Mouse (Mus musculus): Measurements from ENCODE around the gene Ush2a. TPM values are rescaled to one million over a fixed set of nuclear protein-coding genes. Genes with fewer than 3 reads are reported as not detected.

The Ush2a gene
- total RNA-seq, 2 experiments from 2014 or later: 0.08 to 0.10 TPM

DNA sequence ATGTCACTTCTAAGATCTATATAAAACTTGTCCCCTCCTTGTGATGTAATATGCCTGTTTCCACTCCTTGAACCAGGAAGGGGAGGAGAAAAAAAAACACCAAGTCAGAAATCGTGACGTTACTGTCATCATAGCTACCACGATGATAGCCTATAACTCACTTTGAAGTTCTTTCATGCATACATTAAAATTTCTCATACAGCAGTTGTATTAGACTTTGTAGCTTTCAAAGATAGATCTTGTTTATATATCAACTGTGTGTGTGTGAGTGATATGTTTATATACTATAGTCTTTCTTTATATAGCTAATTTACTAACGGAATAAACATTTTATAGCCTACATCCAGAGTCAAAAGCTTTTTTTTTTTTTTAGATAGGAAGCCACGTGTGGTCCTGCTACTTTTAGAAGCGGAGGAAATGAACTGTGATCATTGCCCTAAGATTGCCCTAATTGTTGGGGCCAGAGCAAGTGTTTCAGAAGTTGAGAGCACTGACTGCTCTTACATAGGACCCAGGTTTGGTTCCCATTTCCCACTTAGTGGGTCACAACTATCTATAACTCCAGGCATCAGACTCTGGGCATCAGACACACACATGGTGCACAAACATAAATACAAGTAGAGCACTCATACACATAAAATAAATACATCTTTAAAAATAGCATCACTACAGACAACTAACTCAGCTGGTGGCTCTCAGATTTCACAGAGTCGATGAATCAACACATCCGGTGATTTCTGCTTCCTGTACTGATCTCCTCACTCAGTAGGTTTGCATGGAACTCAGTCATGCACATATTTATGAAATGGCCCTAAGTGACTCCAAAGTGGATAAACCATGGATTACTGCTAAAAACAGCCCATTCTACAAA, 413.1 kb downstream of the Ush2a start:
- DNase-seq: no peak

DNA sequence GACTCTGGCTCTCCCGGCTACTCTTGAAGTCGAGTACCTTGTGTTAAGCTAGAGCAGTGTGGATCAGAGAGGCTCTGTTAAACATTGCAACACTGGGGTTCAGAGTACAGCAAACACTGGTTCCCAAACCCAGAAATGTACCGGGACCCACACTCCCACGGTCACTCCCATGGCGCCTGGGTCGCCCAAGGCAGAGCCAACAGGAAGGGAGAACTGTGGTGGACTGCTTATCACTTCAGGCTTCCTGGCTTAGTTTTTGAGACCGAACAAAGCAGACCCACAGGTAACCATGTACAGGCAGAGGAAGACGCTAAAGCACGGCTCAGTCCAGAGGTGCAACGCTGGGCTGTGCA, 413.7 kb downstream of the Ush2a start:
- no peak for DNase-seq

DNA sequence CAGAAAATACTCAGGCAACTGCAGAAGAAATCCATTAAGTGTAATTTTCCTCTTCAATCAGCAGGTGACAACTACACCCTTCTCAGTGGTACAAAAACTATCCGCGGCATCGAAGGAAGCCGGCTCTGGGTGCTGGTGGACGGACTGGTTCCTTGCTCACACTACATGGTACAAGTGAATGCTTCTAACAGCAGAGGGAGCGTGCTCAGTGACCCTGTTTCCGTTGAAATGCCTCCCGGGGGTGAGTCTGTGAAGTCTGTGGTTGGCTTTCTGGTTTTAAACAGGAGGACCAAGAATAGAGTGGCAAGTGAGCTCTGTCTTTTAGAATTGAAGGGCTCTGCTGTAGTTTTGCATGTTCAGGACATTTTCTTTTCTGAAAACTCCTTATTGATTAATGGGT, 416.4 kb downstream of the Ush2a start:
- no peak for DNase-seq

DNA sequence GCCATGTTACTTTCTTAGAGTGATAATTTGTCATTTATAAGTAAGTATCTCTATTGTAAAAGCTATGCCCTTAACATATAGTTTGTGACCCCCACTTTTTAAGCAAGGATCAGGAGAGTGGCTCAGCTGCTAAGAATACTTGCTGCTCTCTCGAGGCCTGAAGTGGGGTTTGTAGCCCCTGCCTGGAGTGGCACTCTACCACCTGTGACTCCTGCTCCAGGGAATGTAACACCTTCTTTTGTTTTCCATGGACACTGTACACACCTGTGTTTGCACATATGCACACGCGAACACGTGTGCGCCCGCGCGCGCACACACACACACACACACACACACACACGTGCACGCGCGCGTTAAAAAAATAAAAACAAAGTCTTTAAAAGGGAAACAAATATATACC, 424.5 kb downstream of the Ush2a start:
- DNase-seq: no peak

DNA sequence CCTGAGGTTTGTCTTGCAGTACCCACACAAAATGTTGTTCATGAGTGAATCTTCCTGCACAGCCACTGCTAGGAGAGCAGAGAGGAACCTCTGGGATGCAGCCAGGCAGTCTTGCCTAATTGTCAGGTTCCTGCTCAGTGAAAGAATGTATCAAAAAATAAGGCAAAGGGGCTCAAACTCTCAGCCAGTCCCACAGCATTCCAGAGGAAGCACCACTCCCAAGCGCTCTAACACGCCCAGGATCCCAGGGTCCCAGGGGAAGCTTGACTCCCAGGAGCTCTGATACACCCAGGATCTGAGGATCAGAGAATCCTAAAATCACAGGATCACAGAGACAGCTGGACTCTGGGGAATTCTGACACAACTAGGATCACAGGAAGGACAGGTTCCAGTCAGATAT, 434.5 kb downstream of the Ush2a start:
- no peak for DNase-seq

DNA sequence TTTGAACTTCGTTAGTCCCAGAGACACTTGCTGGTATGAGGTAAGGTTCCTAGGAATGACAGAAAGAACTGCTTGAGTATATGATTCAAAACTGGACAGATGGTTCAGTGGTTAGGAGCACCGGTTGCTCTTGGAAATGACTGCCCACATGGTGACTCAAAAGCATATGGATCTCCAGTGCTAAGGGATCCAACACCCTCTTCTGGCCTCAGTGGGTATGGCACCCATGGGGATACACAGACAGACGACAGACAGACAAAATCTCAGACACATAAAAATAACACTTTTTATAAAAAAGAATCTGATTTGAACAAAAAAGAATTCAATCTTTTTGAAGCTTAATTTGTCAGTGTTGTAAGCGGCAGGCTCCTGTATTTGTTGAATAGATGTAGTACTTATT, 446.4 kb downstream of the Ush2a start:
- no peak for DNase-seq

DNA sequence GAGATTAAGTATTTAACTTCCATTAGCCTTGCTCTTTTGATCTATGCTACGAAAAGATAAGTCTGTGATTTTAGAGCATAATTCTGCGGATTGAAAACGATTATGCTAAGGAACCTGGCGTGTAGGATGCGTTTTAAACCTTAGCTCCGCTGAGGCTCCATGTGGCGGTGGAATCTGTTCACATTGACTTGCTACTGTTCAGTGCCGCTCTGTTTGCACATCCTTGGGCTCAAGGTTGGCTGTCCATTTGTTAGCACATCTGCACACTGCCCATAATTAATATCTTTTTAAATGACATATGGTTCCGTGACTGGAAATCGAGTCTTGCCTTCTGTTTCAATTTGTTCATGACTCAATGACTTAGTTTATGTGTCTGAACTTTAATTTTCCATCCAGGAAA, 446.9 kb downstream of the Ush2a start:
- peak in 1 of 2 experiments; percentile 9 for DNase-seq

DNA sequence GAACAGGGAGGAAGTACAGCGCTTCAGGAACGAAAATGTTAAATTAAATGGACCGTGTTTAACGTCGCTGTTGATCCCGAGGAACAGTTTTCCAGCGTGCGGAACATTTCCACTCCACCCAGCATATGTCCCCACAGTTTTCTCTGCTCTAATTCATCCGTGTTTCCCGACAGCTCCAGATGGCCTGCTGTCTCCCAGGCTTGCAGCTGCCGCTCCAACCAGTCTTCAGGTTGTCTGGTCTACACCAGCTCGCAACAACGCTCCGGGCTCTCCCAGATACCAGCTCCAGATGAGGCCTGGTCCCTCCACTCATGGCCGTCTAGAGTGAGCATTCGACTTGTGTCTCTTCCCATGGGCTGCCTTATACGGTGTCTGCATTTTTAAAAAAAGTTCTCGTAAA, 452.3 kb downstream of the Ush2a start:
- DNase-seq: peak in 1 of 2 experiments; percentile 4

DNA sequence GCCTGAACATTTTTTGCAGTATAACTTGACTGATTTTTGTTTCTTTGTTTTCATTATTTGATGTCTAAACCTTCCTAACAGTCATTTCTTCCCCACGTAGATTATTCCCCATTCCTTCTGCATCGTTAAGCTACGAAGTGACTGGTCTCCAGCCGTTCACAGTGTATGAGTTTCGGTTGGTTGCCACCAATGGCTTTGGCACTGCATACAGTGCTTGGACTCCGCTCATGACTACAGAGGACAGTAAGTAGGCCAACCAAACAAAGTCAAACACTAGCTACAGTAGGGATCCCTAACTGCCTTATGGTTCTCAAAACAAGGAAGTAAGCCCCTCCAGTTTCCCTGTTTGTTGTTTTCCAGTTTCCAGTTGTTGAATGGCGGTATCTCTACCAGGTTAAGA, 453.1 kb downstream of the Ush2a start:
- DNase-seq: no peak

DNA sequence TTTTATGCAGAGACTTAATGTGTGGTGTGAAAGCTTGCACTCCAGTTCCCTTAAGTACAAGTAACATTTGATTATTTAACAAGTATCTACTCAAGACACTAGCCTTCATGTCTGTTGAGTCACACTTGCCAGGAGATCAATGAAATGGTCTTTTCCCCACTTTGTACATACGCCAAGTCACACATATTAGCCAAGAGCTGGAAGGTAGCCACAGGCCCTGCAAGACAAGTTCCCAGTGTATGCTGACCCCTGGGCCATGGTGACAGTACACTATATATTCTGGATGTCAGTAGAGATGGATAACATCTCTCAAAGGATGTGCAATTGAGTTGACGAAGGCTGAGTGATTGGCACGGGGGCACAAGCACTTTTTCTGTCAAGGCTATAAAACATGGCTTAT, 455.1 kb downstream of the Ush2a start:
- no peak for DNase-seq

DNA sequence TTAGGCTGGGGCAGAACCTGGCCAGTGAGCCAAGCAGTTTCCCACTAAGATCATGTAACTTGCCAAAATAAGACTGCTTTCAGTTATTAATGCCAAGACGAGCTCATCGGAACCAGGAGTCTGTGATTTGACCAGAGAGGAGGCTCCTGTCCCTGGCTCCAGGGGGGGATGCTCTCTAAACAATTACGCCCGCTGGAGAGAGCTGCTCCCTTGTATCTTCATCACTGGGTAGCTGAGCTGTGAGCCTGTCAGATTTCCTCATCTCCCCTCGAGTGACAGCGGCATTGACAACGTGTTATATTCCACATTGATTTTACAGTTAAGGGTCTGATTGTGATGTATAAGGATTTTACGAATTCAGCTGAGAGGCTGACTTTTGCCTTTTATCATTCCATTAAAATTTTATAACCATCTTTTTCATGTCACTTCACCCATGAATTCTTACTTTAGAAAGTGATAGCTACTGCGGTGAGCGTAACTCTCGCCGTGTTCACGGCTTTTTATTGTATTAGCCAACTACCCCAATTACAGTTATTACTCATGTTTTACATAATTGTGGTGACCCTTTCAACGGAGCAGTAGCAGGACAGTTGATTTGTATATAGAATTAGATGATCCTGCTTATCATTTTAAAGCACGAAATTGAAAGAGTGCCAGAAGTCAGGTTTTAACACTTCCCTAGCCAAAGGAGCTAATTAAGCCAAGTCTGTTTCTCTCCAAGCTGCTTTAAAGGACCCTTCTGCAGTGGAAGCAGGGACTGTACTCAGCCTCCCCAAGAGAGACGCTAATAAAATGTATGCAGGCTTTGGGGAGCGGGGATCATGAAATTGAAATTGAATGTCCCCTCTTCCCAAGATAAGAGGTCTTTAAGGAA, 463.5 kb downstream of the Ush2a start:
- no peak for DNase-seq

DNA sequence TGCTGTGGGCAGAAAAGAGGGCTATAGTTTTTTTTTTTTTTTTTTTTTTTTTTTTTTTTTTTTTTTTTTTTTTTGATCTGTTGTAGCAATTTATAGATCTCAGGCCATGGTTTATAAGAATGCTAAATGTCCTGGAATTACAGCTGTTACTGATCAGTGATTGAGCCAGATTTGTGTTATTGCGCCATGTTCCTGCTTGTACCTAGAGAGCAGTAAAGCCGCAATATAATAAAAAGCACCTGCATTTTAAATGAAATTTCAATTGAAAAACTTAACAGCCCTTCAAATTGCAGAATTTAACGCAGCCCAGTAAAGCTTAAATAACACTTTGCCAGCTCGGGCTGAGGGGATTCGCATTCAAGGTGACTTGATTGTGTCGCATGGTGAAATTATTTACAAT, 465.1 kb downstream of the Ush2a start:
- DNase-seq: no peak

DNA sequence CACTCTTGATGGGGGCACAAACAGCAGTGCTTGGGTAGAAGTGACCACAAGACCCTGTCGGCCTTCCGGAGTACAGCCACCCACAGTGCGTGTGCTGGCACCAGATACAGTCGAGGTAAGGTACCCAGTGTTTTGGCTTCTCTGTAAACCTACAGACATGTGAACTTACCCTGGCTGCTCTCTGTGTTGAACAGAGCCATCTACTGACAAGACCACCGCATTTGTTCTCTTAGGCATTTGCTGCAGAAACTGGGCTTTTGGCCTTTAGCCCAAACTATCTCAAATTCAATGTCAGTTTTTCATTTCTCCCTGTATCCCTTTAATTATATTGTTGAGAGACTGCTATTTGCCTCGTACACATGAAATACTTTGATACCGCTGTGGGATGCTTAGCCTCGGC, 466.8 kb downstream of the Ush2a start:
- no peak for DNase-seq

DNA sequence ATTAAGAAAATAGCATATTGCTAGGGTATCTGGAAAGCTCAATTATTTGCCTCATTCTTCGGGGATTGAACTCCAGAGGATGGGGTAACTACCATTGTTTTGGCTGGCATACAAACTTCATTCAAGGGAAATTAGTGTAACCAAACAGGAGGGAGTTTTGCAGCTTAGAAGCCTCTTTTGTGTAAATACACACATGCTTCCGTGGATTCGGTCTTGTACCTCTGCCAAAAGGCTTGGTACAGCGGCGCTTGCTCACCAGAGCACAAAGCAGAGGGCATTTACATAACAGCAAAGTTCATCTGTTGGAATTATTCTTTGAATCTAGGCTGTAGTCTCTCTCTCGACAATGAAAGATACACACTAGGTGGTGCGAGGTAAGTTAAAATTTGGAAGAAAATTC, 467.4 kb downstream of the Ush2a start:
- no peak for DNase-seq

DNA sequence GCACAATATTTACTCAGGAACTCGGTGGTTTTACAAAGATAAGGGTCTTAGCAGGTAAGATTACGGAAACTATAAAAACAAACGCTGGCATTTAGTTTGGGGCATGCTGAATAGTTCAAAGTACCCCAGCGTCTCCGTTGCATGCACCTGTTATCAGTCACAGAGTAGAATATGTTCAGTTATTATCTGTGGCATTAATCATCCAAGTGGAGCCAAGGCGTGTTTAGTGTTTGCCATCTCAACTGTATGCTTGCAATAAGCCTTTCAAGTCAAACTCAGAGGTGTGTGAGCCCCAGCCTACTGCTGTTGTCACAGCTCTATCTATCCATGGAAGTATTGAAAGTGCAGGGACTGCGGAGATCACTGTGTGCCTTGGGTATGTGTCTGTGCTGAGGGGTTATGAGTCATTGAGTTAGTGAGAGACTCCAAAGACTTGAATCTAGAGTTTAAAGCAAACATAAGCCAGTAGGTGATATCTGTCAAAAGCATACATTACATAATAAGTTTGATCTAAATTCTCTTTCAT, 473.0 kb downstream of the Ush2a start:
- no peak for DNase-seq

DNA sequence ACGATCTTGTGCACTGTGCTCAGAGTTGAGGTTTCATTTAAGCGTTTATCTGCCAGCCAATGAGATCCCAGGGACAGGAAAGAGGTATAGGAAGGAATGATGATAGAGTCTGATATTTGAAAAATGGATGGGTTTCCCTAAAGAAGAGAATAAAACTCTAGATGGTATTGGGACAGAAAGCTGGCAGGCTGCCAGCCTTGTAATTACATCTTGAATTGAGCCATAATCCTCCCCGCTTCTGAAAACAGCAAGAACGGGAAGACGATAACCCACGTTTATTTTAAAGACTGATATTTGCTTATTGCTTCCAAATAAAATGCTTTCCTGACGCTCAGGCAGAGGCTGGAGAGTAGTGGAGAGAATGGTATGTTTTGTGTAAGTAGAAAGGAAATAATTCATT, 481.1 kb downstream of the Ush2a start:
- DNase-seq: no peak

DNA sequence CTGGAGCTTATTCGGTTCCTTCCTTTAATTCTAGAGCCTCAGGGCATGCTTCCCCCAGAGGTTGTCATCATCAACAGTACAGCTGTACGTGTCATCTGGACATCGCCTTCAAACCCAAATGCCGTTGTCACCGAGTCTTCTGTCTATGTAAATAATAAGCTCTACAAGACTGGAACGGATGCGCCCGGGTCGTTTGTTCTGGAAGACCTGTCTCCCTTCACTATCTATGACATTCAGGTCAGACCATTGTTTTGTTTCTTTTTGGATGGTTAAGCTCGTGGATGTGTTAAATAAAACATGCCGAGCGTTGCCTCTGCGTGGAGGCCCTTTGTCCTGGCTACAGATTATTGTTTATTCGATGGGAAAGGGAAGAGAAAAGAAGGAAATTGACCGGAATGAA, 493.2 kb downstream of the Ush2a start:
- DNase-seq: no peak

DNA sequence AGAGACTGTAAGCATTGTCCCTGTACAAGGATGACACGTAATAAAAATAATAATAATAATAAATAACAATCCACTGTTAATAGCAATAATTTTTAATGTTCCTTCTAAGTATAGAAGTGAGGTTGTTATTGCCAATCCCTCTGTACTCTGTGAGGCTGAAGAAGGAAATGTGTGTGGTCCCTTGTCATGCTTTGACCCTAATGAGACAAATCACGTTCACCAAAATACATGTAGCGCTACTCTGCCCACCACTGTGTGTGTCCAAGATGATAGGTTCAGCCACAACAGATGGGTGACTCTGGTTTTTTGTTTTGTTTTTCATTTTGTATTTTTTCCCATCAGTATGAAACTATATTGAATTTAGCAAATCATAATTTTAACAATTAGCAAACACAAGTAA, 498.7 kb downstream of the Ush2a start:
- no peak for DNase-seq

DNA sequence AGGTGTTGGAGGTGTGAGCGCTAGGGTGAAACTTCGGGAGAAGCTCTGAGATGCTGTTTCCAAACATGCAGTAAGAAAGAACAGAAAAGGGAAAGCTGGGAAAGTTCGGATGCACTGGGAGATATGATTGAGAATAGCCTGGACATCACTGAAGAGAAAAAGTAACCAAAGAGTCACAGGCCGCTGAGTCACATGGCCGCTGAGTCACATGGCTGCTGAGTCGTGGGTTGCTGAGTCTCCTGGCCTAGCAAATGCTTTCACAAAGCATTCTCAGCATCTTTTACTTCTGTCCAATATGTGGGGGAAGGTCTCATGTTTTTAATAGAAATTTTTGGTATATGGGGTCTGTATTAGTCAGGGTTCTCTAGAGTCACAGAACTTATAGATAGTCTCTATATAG, 500.6 kb downstream of the Ush2a start:
- DNase-seq: no peak

DNA sequence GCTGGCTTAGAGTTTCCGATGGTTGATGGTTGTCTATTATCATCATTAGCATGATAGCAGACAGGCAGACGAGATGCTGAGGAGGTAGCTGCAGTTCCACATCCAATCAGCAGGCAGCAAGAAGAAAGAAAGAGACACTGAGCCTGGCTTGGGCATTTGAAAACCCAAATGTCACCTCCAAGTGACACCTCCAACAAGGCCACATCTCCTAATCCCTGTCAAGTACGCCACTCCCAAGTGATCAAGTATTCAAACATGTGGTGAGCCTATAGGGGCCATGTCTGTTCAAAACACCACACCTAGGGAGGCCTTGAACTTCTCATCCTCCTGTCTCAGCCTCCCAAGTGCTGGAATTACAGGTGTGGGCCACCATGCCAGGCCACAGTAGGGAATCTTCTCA, 501.9 kb downstream of the Ush2a start:
- no peak for DNase-seq

DNA sequence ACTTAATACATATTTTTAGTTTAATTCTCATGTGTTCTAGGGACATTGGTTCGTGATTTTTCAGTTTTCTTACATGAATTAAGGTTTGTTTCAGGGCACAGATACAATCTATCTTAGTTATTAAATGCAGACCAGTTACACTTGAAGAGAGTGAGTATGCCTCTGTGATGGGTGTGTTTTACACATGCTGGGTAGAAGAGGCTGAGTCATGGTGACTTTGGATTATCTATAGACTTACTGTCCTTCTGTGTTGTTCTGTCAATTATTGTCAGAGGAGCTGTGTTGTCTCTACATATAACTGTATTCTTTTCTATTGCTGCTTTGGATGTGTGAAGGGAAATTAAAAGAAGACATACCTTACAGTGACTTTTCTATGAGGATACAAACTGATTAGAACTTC, 509.0 kb downstream of the Ush2a start:
- no peak for DNase-seq

DNA sequence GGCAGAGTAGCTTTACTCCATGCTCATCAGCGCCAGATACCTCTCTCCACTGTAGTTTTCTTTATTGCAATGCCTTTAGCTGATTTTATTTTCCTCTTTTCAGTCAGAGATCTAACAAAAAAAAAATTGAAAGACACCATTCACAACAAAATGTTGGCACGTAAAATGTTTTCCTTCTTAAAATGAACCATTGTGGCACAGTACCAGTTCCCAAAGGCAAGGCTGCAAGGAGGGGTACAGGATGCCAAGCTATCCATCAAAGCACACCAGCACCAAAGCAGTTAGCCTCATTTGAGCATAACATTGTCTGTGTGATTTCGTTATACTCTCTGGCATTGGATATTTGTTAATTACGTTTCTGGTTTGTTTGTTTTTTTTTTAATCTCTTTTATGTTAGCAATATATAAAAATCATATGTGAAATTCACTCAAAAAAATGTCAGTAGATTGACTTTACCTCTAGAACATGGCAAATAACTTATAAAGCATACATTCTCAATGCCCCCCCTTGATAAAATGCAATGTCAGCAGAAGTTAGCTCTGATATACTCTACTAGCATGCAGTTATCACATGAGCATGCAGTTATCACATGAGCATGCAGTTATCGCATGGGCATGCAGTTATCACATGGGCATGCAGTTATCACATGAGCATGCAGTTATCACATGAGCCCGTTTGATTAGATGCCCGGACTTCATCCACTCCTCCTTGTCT, 510.9 kb downstream of the Ush2a start:
- no peak for DNase-seq

DNA sequence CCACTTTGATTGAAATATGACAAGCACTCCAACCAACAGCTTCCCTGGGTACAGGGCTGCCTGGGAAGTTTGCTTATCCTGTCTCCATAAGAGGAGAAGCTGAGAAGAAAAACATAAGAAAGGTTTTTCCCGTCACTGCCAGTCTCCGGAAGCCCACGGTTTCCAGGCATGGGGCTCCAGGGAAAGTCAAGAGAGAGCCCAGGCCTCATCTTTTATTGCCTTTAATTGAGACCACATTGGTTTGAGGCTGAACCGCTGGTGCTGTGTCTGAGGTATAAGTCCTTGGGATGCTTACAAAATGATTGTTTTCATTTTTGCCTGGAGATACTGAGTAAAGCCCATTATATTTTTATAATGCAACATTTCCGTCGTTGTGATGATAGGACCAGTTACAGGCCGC, 511.8 kb downstream of the Ush2a start:
- DNase-seq: no peak

Data from layer of hippocampus, postnatal 36 days (tissue).